Mouse (Mus musculus): ENCODE measurements around the gene Ccdc191.

Gene Ccdc191

DNA sequence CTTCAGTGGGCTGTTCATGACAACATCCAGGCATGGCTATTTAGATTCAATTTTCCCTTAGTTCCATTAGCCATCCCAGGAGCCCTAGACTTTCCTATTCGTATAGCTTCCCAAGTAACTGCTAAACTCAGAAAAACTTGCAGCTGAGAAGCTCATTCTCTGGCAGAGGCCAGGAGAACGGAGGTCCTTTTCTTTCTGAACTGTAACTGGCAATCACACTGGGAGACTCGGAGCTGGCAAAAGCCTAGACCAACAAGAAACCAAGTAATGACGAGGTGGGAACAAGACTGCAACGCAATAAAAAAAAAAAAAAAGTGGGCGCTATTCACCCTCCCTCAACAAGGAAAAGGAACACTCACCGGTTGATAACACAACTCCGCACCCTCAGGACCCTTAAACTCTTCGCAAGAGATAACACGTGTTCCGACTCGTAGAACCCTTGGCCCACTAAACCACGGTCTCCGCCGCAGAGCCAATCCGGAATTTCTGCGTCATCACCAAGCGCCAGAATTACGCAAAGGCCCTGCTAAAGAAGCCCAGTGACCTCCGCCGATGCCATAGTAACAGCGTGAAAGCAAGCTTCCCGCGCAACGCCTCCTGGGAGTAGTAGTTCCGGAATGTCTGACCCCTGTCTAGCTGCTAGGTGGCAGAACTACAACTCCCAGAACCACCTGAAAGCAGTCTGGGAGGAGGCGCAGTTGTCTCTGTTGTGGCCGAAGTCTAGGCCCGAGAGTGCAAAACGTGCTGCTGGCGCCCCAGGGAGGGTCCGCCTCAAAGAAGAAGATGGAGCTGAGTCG, at the start of gene Ccdc191:
Ccdc191 (plus strand) TSS at position 593 of the 797 bp plus-strand sequence.
- peak; percentile 99 for ATAC-seq (ENCODE audit: low TSS enrichment)

DNA sequence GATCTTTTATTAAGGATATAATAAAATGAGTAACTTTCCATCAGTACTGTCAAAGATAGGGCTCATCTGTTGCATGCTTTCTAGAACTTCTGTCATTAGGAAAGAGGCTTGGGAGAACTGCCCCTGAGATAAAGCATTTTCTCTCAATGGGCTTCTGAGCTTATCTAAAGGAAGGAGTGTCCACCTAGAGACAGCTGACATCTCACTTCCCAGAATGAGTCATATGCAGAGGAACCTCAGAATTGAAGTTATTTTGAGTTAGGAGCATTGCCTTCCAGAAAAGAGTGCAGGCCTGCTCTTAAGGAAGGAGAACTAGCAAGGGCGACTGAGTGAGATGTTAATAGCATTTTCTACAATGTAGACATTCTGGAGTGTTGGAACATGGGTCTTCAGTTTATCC, 48.4 kb upstream of the Ccdc191 start:
- ATAC-seq (ENCODE audit: low TSS enrichment), result no peak

DNA sequence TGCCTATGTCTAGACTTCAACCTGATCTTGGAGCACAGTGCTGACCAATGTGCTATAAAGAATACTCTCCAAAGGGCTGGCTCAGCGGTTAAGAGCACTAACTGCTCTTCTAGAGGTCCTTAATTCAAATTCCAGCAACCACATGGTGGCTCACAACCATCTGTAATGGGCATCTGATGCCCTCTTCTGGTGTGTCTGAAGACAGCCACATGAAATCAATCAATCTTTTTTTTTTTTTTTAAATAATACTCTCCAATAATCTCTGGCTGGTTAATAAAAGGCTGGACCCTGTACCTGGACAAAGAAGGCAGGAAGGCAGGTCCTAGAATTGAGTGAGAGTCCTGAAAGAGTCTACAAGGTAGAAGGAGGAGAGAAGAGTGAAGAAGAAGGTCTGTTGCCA, 39.8 kb upstream of the Ccdc191 start:
- ATAC-seq (ENCODE audit: low TSS enrichment), result no peak

DNA sequence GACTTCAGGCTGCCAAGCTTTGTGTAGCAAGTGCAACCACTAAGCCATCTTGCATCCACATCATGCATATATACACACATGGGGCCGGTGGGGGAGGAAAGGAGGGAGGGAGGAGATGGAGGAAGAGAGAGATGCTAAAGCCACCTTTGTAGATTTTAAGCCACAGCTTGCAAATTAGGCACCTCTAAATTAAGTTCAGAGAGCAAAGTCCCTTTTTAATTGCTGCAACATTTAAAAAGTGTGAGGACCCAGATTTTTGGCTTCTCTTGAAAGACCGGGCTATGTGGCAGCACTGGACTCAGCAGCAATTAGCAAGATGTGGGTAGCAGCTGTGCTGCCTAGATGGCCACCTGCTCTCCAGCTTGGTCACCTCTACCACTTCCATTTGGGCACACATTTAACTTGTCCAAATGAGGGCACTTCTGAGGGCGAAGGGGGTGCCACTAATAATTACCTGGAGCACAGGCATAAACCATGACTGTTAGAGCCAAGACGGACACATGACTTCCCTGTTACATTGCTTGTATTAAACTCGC, 30.6 kb upstream of the Ccdc191 start:
- no peak for ATAC-seq (ENCODE audit: low TSS enrichment)

DNA sequence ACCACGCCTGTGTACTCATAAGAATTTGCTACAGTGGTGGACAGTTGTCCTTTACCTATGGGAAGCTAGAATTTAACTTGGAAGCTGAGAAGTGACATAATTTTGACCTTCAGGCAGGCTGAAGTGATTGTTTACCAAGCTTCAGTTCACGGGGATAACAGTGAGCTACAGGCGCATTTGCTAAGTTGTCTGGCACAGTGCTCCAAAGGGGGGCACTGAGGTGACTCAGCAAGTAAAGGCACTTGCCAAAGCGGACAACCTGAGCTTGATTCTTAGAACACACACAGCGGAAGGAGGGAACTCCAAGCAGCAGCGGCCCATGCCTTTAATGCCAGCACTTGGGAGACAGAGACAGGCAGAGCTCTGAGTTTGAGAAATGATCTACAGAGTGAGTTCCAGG, 29.0 kb upstream of the Ccdc191 start:
- ATAC-seq (ENCODE audit: low TSS enrichment), result no peak

DNA sequence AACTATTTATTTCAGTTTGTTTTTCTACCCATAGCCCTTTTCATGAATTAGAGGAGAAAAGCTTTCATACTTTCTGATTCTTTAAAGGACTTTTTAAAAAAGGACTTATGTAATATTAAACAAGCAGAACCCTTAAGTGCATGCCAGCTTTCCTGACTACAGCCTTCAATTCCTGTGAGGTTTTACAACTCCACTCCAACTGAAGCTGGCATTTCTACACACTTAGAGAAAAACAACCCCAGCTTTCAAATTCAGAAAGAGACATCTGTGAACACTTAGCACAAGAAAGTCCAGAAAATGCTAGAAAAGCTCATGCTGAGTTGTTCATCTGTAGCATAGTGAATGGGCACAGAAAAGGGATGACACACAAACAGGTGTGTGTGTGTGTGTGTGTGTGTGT, 19.8 kb upstream of the Ccdc191 start:
- peak; percentile 73; the same call in 1 of the 2 replicates for ATAC-seq (ENCODE audit: low TSS enrichment)

DNA sequence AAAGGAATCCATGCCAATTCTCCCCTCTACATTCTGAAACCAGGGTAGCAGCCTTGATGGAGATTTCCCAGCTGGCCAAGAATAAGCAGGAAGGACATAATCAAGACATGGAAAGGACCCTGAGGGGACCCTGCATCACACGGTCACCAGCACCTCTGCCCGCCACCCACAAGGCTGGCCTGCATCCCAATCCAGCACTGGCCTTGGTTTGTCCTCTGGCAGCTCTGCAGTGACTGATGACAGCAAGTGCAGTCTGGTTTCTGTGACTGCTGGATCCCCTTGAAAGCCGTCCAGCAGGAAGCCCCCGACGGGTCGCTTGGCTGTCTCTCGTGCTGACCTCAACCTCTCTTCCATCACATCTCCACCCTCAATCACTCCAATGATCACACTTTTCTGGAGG, 18.2 kb upstream of the Ccdc191 start:
- no peak for ATAC-seq (ENCODE audit: low TSS enrichment)

DNA sequence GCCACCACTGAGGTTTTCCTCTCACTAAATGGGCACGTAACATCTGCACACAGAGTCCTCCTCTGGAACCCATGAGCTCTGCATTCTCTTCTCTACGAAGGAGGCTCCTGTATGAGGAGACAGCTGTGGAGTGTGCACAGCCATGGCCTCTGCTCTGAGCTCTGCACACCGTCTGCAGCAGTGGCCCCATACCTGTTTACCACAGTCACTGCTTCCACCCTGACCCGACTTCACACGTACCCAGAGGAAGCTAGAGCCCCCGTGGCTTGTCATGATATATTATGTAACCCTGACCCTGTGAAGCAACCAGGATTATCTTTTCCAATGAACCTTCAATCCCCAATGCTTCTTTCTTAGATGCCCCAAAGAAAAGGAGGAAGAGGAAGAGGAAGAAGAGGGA, 9.8 kb upstream of the Ccdc191 start:
- ATAC-seq (ENCODE audit: low TSS enrichment), result no peak

DNA sequence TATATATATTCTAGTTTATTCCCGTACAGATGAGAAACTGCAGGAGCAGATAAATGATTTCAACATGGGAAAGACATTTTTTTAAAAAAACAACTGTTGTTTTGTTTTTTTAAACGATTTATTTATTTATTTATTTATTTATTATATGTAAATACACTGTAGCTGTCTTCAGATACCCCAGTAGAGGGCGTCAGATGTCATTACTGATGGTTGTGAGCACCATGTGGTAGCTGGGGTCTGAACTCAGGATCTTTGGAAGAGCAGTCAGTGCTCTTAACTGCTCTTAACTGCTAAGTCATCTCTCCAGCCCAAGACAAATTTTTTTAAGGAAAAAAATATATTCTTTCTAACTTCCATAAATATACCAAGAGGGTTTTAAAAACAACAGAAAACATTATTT, 8.0 kb upstream of the Ccdc191 start:
- no peak for ATAC-seq (ENCODE audit: low TSS enrichment)

DNA sequence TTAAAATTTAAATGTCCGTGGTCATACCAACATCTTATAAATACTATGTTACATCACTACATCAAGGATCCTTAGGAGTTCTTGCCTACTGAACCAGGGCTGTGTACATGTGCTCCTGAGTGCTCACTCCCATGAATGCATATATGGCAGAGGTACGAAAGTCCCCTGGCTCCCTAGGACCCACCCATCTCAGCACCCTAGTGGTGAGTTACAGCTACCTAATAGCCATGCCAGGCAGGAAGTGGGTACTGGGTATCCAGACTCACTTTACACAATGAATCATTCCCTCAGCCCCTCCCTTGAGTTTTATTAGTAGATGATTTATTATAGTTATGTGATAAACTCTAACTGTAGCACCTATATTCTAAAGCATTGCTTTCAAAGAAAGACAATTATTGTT, 7.3 kb upstream of the Ccdc191 start:
- no peak for ATAC-seq (ENCODE audit: low TSS enrichment)

DNA sequence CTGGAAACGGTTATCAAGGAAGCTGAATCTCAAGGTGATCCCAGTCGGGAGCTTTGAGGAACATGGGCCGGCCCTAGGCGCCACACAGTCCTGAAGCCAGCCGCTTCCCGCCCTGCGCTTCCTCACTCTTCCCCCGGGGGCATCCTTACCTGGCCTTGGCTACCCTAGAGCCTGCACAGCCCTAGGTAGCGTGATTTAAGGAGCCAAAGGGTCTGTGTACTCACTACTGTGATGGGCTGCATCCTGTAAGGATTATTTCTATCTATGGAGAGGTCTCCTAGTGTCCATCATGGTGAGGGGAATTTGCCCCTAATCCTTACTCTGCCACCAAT, 371 bp downstream of the Ccdc191 start:
- ATAC-seq (ENCODE audit: low TSS enrichment), result peak; percentile 82

DNA sequence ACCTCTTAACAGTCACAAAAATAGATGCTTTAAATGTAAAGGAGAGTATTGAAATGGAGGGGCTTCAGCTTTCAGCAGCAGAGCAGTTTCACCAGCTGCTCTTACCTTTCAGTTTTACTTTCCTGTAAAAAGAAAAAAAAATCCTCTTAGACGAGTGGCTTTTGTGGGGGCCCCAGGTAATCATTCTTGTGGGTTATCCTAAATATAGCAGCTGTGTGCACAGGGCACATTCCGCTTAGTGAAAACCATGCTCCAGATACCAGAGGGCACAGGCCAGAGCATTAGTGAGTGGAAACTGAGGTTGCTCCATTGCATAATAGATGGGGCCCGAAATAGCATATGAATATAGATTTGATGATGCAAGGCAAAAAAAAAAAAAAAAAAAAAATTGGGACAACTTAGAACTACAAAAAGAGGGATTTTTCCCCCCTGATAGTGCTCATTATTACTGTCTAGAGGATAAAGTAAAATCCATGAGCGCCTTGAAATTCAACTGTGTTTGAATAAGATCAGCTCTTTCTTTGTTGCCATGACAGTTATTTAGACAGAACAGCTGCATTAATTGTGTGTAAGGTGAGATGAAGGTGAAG, 1.2 kb downstream of the Ccdc191 start:
- no peak for ATAC-seq (ENCODE audit: low TSS enrichment)

DNA sequence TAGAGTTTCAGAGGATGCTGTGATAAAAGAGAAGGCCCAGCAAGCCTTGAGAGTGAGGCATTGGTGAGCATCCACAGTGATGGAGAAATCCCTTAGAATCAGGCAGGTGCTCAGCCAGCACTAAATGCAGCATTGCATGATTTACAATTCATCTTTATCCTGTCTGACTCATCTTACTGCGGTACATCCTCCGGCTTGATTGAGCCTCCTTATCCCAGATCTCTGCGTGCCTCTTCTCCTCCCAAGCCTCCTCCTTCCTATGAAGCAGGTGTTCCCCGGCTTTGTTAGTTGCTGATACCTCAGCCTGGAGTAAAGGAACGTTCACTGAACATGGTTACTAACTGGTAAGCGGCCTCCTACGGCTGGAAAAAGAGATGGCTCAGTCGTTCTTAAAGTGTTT, 4.9 kb downstream of the Ccdc191 start:
- peak; percentile 51; the same call in 1 of the 2 replicates for ATAC-seq (ENCODE audit: low TSS enrichment)

DNA sequence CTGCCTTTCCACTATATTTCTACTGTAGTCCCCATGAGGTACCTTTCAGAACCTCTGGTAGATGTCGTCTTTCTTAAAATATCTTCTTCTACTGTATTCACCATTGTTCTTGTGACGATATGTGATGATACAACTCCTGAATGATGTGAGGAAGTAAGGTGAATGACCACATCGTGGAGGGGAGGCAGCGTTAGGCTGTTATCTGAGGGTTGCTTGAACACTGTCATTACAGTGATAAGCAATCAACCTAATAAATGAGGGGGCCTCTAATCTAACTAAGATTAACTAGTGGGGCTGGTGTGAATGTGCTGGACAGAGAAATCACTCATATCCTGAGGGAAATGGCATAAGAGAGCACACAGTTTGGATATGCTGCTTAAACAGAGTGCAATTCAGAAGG, 10.5 kb downstream of the Ccdc191 start:
- ATAC-seq (ENCODE audit: low TSS enrichment), result no peak

DNA sequence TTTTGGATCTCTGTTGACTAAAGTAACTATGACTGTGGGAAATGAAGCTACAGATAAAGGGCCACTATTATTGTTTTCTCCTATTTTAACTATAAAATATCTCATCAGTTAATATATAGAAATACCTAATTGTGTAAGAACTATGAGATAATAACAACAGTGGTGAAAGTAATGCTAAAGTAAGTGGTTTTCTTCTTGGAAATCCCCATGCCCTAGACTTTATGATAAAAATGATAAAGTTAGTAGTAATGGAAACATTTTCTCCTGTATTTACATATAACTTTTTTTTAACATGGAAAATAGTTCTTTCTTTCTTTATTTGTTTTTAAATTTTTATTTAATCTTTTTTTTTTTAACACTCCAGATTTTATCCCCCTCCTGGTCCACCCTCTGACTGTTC, 11.0 kb downstream of the Ccdc191 start:
- ATAC-seq (ENCODE audit: low TSS enrichment), result no peak

DNA sequence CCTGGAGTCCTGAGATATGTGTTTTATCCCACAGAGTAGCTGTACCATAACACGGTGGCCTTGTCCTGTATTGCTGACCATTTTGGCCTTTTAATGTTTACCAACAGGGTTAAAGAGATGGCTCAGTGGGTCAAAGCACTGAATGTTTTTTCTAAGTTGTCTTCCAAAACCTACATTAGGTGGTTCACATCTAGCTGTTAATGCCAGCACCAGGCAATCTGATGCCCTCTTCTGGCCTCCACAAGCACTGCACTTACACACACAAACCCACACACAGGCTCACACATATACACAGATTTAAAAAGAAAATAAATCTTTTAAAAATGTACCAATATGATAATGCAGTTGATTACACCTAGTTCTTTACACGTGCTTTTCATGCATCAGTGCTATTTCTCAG, 19.3 kb downstream of the Ccdc191 start:
- ATAC-seq (ENCODE audit: low TSS enrichment), result no peak

DNA sequence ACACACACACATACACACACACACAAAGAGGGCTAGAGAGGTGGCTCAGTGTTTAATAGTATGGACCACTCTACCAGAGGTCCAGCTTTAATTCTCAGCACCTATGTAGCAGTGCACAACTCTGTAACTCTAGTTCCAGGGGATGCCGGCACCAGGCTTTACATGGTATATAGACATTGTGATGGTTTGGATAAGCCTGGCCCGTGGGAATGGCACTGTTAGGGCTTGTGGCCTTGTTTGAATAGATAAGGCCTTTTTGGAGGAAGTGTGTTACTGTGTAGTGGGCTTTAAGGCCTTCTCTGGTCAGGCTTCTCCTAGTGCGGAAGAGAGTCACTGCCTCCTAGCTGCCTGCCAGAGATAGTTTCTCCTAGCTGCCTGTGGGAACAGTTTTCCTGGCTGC, 29.3 kb downstream of the Ccdc191 start:
- no peak for ATAC-seq (ENCODE audit: low TSS enrichment)

DNA sequence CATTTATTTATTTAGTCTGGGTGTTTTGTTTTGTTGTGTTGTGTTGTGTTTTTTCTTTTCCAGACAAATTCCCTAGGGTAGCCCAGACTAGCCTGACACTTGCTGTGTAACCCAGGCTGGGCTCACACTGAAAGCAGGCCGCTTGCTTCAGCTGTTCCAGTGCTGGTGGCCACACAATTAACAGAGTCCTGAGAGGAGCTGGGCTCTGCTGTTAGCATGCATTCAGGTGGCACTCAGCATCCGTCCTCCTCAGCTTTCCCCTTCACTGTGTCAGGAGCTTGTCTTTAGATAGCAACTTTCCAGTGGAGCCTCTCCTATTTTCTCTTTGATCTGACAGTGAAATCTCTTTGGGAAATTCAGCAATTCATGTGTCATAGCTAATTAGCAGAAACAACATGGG, 32.4 kb downstream of the Ccdc191 start:
- no peak for ATAC-seq (ENCODE audit: low TSS enrichment)

DNA sequence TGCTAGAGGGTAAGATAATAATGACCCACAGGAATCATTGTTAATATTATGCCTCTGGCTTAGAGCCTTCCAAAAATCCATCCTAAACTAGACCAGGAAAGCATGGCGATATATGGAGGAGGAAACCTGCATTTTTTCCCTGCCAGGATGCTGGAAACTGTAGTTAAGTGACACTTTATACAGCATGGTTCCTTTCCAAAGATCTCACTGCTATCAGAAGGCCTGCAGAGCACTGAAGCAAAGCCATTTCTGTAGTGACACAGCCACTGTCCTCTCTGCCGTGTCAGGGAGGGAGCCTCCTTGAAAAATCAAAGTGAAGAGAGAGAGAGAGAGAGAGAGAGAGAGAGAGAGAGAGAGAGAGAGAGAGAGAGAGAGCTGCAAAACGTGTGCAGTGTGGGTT, 33.0 kb downstream of the Ccdc191 start:
- ATAC-seq (ENCODE audit: low TSS enrichment), result peak; percentile 70

DNA sequence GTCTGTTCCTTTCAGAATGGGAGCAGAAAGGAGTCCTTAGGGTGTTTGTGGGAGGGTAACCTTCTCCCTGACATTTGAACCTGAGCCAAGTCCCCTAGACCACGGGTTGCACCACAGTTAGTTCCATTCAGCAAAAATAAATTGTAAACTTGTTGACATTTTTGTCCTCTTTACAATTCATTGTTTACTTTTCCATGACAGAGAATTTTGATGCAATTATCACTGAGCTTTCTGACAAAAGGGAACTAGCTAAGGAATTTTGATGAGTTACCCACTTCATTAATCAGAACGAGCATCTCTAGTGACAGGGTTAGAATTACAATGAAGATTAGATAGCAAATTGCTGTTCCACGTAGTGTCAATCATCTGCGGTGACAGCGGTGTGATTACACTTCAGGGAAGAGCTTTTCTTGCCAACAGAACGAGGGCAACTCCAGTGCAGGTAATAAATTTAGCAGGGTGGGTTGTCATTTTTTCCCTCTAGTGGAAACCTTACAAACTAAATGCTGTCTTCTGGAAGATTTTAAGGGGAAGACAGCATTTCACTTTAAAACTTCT, 35.5 kb downstream of the Ccdc191 start:
- no peak for ATAC-seq (ENCODE audit: low TSS enrichment)

DNA sequence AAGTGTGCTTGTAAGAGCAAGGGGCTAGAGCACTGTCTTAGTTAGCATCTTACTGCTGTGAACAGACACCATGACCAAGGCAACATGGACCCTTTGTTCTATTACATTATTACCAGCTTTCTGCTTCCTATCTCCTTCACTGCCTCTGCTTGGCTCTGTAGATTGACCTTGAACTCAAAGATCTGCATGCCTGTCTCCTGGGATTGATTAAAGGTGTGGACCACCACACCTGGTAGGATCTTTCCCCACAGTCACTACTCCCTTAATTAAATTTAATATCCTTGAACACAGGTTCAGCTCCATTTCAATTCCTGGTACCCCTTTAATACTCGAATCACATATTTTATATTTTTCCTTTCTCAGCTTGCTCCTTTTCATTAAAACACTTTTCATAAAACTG, 36.2 kb downstream of the Ccdc191 start:
- ATAC-seq (ENCODE audit: low TSS enrichment), result no peak

DNA sequence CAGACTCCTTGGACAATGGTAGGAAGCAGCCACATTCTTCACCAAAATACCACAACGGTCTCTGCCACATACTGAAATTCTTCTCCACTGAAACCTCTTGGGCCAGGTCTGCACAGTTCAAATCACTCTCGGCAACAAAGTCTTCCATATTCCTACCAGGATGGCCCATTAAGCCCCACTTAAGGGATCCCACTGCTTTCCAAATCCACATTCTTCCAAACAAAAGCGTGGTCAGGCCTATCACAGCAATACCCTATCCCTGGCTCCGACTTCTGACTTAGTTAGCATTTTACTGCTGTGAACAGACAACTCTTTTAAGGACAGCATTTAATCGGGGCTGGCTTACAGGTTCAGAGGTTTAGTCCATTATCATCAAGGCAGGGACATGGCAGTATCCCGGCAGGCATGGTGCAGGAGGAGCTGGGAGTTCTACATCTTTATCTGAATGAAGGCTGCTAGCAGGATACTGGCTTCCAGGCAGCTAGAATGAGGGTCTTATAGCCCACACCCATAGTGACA, 36.8 kb downstream of the Ccdc191 start, which contains the start of gene Qtrt2:
Qtrt2 (minus strand) TSS at position 469 of the 519 bp plus-strand sequence.
- ATAC-seq (ENCODE audit: low TSS enrichment), result no peak

DNA sequence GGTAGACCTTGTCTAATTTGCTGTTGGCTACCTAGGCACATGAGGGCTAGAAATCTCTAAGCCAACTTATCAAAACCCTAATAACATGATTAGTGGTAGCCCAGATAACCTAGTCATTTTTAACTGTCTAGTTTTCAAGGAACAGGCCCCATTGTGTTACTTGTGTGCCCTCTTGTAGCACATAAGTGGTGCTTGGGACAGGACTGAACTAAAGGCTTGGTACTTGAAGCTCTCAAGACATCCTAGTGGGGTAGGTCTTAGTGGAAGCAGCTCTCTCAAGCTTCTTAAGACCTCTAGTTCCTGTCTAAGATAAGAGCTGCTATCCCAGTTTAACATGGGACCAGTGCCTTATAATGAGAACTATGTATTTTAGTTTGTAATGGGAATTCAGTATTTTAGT, 41.0 kb downstream of the Ccdc191 start:
- no peak for ATAC-seq (ENCODE audit: low TSS enrichment)
